Mouse (Mus musculus) effector memory CD4-positive, alpha-beta T cell, adult 5 months (primary cell): ENCODE data around the gene Cutc. TPM values are rescaled to one million over a fixed set of nuclear protein-coding genes. Genes with fewer than 3 reads are reported as not detected.

Source experiments
- polyA plus RNA-seq: library from polyadenylated mRNA; unstranded; fragments of 100-300 nt; shearing (Covaris generic); gene quantifications from one replicate; pipeline ENCODE4 v1.2.1, GENCODE M21; 2017

The Cutc gene
- polyA plus RNA-seq: 11.9 TPM

GRCm38 (mm10) chr19:43752489-43753225 lies at the start of gene Cutc, which contains the start of gene Cox15:
Gene Cutc (plus strand): TSS chr19:43752996.
Gene Cox15 (minus strand): TSS chr19:43753000.

GRCm38 (mm10) chr19:43781980-43782379 lies 29.2 kb downstream of the Cutc start, which contains the start of gene Abcc2:
Gene Abcc2 (plus strand): TSS chr19:43782192.

Other genes with a start within 250 kb of the Cutc start
- gene Got1, start 228.4 kb upstream of the Cutc start, polyA plus RNA-seq: 673 TPM
- 0.35 TPM for gene Nkx2-3, start 140.7 kb upstream of the Cutc start, polyA plus RNA-seq
- 53.8 TPM for gene Slc25a28, start 78.1 kb upstream of the Cutc start, polyA plus RNA-seq
- 3.7 TPM for gene Entpd7, start 63.3 kb upstream of the Cutc start, polyA plus RNA-seq
- 10.6 TPM for gene Cox15, start within 50 bp of the Cutc start, polyA plus RNA-seq
- 0.70 TPM for gene Abcc2, start 29.2 kb downstream of the Cutc start, polyA plus RNA-seq
- gene Dnmbp, start 187.2 kb downstream of the Cutc start, polyA plus RNA-seq: 6.5 TPM
- not detected for gene Cpn1, start 233.6 kb downstream of the Cutc start, polyA plus RNA-seq